Mouse (Mus musculus) ES-E14 (cell line): ENCODE measurements around the gene Gtf2a1l.

Experiments
- CHD2 ChIP-seq: IDR thresholded peaks from 2 replicates; pipeline ENCODE4 v1.6.1; 2014; ENCODE audit warnings: mild to moderate bottlenecking, low read depth, low read length, inconsistent platforms
- HCFC1 ChIP-seq: IDR thresholded peaks from 2 replicates; pipeline ENCODE4 v1.6.1; 2012; ENCODE audit warnings: low read length, inconsistent platforms, borderline replicate concordance; ENCODE audit not compliant: insufficient read depth
- ZC3H11A ChIP-seq: IDR thresholded peaks from 2 replicates; pipeline ENCODE4 v1.6.1; 2012; ENCODE audit warnings: low read depth, mild to moderate bottlenecking, inconsistent platforms, low read length, borderline replicate concordance

DNA sequence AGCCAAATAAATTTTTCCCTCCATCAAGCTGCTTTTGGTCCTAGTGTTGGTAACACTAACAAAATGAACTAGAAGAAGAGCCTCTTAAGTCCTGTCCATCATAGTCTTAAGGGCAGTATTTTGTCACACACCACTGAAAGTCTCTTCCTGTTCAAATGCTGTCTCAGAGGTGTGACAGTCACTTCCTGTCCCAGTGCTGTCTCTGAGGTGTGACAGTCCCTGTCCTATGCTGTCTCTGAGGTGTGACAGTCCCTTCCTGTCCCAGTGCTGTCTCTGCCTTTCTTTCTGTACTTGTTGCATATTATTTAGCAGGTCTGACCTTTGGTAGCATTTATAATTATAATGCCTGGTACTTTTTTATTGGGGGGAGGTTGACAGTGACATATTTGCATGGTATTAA, 32.4 kb downstream of the Gtf2a1l start:
- no peak for TF ChIP-seq HCFC1
- no peak for TF ChIP-seq ZC3H11A
- TF ChIP-seq CHD2: no peak
